9 mouse cellular contexts compared by ENCODE assay signal in genomic region chr4:33204682-33205081, GRCm38 (mm10). TPM values are rescaled to one million over a fixed set of nuclear protein-coding genes. Genes with fewer than 3 reads are reported as not detected.
DNase-seq lines count a peak whose midpoint lies in the region; ATAC-seq lines count a peak whose summit lies in the region.
"Had no signal": no experiment of that assay in that cellular context is flagged by ENCODE, and none has a peak within 500 bp of the region (broad histone marks: within the 10 kb centered on the region; RNA-seq: fewer than 3 reads in every experiment).

No protein-coding gene starts in this region.

- ATAC-seq in kidney, embryonic 15.5 days (replicated peaks; ENCODE audit: low FRiP score), result no peak
- ATAC-seq in forebrain, embryonic 15.5 days (replicated peaks), result 0 out of 2 replicates have a peak, but pooled peaks have one; percentile 34

- H3K27me3 ChIP-seq in kidney, embryonic 15.5 days, result peaks cover 3% of the 10 kb centered on the region; the same call in 1 of the 2 replicates
- no peaks in the 10 kb centered on the region for H3K27me3 ChIP-seq in forebrain, embryonic 15.5 days
- no peaks in the 10 kb centered on the region; the same call in 1 of the 2 replicates for H3K27me3 ChIP-seq in splenic B cell, adult 2 months (ENCODE audit: control insufficient read depth, insufficient read depth, low read length, poor library complexity, severe bottlenecking)
- H3K27me3 ChIP-seq: limb, embryonic 13.5 days had no signal

- H3K4me2 ChIP-seq in kidney, embryonic 15.5 days, result no peak overlapping the region
- H3K4me2 ChIP-seq in forebrain, embryonic 15.5 days (replicated peaks), result no peak overlapping the region
- H3K4me2 ChIP-seq: limb, embryonic 13.5 days had no signal

- no peaks in the 10 kb centered on the region for H3K9me3 ChIP-seq in kidney, embryonic 15.5 days (replicated peaks)
- H3K9me3 ChIP-seq in forebrain, embryonic 15.5 days, result no peaks in the 10 kb centered on the region
- H3K9me3 ChIP-seq: limb, embryonic 13.5 days had no signal

- H3K9ac ChIP-seq in kidney, embryonic 15.5 days, result no peak overlapping the region
- no peak overlapping the region for H3K9ac ChIP-seq in forebrain, embryonic 15.5 days (replicated peaks)
- H3K9ac ChIP-seq: limb, embryonic 13.5 days had no signal

- DNase-seq in kidney, adult 11 months, result peak; percentile 38
- DNase-seq in MN1 (ENCODE audit: low spot score), result peak; percentile 45
- peak; percentile 63 to 81 for DNase-seq in cerebellum, adult 18-20 months
- DNase-seq in kidney, postnatal 25 days, result peak; percentile 68 to 72
- DNase-seq in lung, postnatal 14 days, result peak; percentile 57
- peak; percentile 66 for DNase-seq in splenic B cell, adult 2 months (ENCODE audit: low read depth, low spot score)

- no peaks in the 10 kb centered on the region for H3K36me3 ChIP-seq in kidney, embryonic 15.5 days
- no peaks in the 10 kb centered on the region for H3K36me3 ChIP-seq in forebrain, embryonic 15.5 days
- H3K36me3 ChIP-seq in splenic B cell, adult 2 months (ENCODE audit: control insufficient read depth, insufficient read depth, low read length, poor library complexity, severe bottlenecking), result no peaks in the 10 kb centered on the region
- H3K36me3 ChIP-seq: limb, embryonic 13.5 days had no signal

- 6% methylated on average over 4 of the region's 4 CpGs for WGBS in kidney, embryonic 15.5 days
- WGBS in forebrain, embryonic 15.5 days, result 2% methylated on average over 4 of the region's 4 CpGs

- peaks cover 11% of the 10 kb centered on the region for H3K4me1 ChIP-seq in kidney, embryonic 15.5 days
- peaks cover 12% of the 10 kb centered on the region for H3K4me1 ChIP-seq in forebrain, embryonic 15.5 days

- H3K4me3 ChIP-seq in kidney, embryonic 15.5 days (replicated peaks), result no peak overlapping the region
- no peak overlapping the region for H3K4me3 ChIP-seq in forebrain, embryonic 15.5 days
- H3K4me3 ChIP-seq: limb, embryonic 13.5 days had no signal

- no peak overlapping the region for H3K27ac ChIP-seq in kidney, embryonic 15.5 days
- H3K27ac ChIP-seq in forebrain, embryonic 15.5 days (replicated peaks), result no peak overlapping the region
- H3K27ac ChIP-seq: limb, embryonic 13.5 days had no signal

RNA-seq across cellular contexts. Expression of gene Srsf12, which starts 4.1 kb away (rescaled TPM):
- polyA plus RNA-seq in kidney, embryonic 15.5 days (2015; fragmentation: Nextera tagmentation; extraction: Ambion mirVana), result 4.7 and 5.1 TPM in 2 replicates
- 30.9 and 33.9 TPM in 2 replicates for polyA plus RNA-seq in forebrain, embryonic 15.5 days (2015; fragmentation: Nextera tagmentation; extraction: Ambion mirVana)

RNA-seq across cellular contexts. Expression of gene Pm20d2, which starts 15.1 kb away (rescaled TPM):
- polyA plus RNA-seq in kidney, embryonic 15.5 days (2015; fragmentation: Nextera tagmentation; extraction: Ambion mirVana), result 0.83 and 1.2 TPM in 2 replicates
- 2.5 and 3.0 TPM in 2 replicates for polyA plus RNA-seq in forebrain, embryonic 15.5 days (2015; fragmentation: Nextera tagmentation; extraction: Ambion mirVana)
